Mouse (Mus musculus): ENCODE measurements around the gene Tnrc6a.
"Not testable (repeated sequence)": the region's sequence is repeated elsewhere in the genome, so short reads cannot be mapped to it uniquely, and the experiment has no call there.

Gene Tnrc6a

GRCm38 (mm10) chr7:123123665-123124298 is at the start of gene Tnrc6a:
TSS of gene Tnrc6a (plus strand) at chr7:123123885.
- peak; percentile 92 for DNase-seq

GRCm38 (mm10) chr7:123082236-123082635 is 41.4 kb upstream of the Tnrc6a start:
- DNase-seq, result no peak

GRCm38 (mm10) chr7:123083441-123084123 is 40.1 kb upstream of the Tnrc6a start:
- DNase-seq, result no peak

- DNase-seq, result no peak
Observed at GRCm38 (mm10) chr7:123084180-123084691, 39.4 kb upstream of the Tnrc6a start.

- DNase-seq, result no peak
Observed at GRCm38 (mm10) chr7:123084708-123085107, 39.0 kb upstream of the Tnrc6a start.

GRCm38 (mm10) chr7:123088920-123089319 is 34.8 kb upstream of the Tnrc6a start:
- DNase-seq, result no peak

- no peak for DNase-seq
Observed at GRCm38 (mm10) chr7:123096344-123097120, 27.2 kb upstream of the Tnrc6a start.

GRCm38 (mm10) chr7:123097891-123098750 is 25.6 kb upstream of the Tnrc6a start:
- DNase-seq, result no peak

GRCm38 (mm10) chr7:123101295-123101694 is 22.4 kb upstream of the Tnrc6a start:
- DNase-seq, result no peak

- DNase-seq, result not testable (repeated sequence)
Observed at GRCm38 (mm10) chr7:123105381-123105780, 18.3 kb upstream of the Tnrc6a start.

GRCm38 (mm10) chr7:123105906-123106305 is 17.8 kb upstream of the Tnrc6a start:
- no peak for DNase-seq

GRCm38 (mm10) chr7:123106326-123106725 is 17.4 kb upstream of the Tnrc6a start:
- DNase-seq, result no peak

GRCm38 (mm10) chr7:123108058-123109055 is 15.3 kb upstream of the Tnrc6a start:
- DNase-seq, result no peak

GRCm38 (mm10) chr7:123109361-123110000 is 14.2 kb upstream of the Tnrc6a start:
- DNase-seq, result no peak

- DNase-seq, result no peak
Observed at GRCm38 (mm10) chr7:123110135-123110534, 13.6 kb upstream of the Tnrc6a start.

- no peak for DNase-seq
Observed at GRCm38 (mm10) chr7:123113590-123113989, 10.1 kb upstream of the Tnrc6a start.

GRCm38 (mm10) chr7:123116799-123117198 is 6.9 kb upstream of the Tnrc6a start:
- DNase-seq, result no peak

- DNase-seq, result no peak
Observed at GRCm38 (mm10) chr7:123117209-123117608, 6.5 kb upstream of the Tnrc6a start.

GRCm38 (mm10) chr7:123120516-123120915 is 3.2 kb upstream of the Tnrc6a start:
- no peak for DNase-seq

GRCm38 (mm10) chr7:123124299-123124716 is 623 bp downstream of the Tnrc6a start:
- DNase-seq, result no peak

Data from thymus, postnatal 36 days (tissue).